Mouse (Mus musculus) ES-Bruce4 (cell line): Measurements from ENCODE around the gene Gm20532.

Source experiments
- CTCF ChIP-seq: IDR thresholded peaks from one replicate; pipeline ENCODE4 v1.8.1; 2011; ENCODE audit warnings: low read depth, low read length
- EP300 ChIP-seq: IDR thresholded peaks from 2 replicates; pipeline ENCODE4 v1.6.1; 2011; ENCODE audit warnings: low read depth, low read length; ENCODE audit not compliant: insufficient read depth

GRCm38 (mm10) chr2:26607056-26607910 lies 20.8 kb downstream of the Gm20532 start:
- TF ChIP-seq CTCF (no peak), EP300 (no peak)
